Mouse (Mus musculus): Measurements from ENCODE around the gene Olfr25.

Olfr25 gene

GRCm38 (mm10) chr9:38328760-38329159 lies at the start of gene Olfr25:
Gene Olfr25, plus strand, starts transcription at chr9:38329060.
- DNase-seq (ENCODE audit: low read depth, low spot score), result no peak

DNA sequence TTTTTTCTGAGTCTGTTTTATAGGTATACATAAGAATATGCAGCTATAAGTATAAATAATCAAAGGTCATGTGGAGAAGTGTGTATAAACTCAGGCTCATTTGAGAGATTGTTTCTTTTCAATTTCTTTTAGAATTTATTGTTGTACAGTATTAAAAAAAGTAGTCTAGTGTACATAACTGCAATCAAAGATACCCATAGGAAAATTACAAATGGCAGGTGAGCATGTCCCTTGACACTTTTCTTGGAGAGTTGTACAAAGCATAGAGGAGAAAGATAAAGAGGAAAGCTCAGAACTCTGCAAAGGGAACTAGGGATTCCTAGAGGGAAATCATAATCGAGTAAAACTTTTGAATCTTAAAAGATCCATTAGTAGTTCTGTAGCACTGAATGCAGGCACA lies 38.1 kb upstream of the Olfr25 start, which contains the start of gene Olfr896-ps1:
Olfr896-ps1 (plus strand) TSS at position 301 of the 400 bp plus-strand sequence.
- no peak for DNase-seq (ENCODE audit: low read depth, low spot score)

DNA sequence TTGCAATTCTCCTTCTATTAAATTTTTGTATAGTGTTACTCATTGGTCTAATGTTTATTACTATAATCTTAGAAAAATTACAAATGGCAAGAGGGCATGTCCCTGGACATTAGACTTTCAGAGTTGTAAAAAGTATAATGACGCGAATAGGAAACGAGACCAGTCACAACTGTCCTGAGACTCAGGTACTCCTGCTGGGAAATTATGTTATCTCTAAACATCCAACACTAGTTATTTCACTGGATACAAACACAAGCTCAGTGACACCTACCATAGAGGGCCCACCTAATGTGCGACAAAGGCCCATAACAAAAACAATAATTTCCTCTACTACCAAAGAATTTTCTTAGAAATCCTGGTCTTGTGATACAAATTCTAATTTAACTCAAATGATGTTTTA lies 19.3 kb downstream of the Olfr25 start, which contains the start of gene Olfr898:
Olfr898 (plus strand) TSS at position 301 of the 400 bp plus-strand sequence.
- DNase-seq (ENCODE audit: low read depth, low spot score), result no peak

DNA sequence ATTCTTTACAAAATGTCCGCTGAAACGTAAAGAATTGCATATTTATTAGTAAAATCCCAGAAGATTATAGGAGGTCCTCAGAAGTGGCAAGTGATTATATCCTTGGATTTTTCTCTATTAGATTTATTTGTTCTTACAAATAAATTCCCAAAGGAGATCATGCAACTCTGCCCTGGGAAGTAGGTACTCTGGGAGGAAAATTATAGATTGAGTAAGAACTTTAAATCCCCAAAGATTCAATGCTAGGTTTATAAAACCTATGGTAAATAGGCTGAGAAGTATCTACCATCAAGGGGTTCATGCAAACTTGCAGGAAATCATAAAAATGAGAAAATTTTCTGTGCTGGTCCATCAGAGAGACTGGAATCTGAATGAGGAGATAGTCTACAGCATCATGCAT lies 37.7 kb downstream of the Olfr25 start, which contains the start of gene Olfr250:
Olfr250 (plus strand) TSS at position 301 of the 400 bp plus-strand sequence.
- no peak for DNase-seq (ENCODE audit: low read depth, low spot score)

GRCm38 (mm10) chr9:38376786-38377185 lies 47.9 kb downstream of the Olfr25 start, which contains the start of gene Olfr251:
Gene Olfr251, plus strand, starts transcription at chr9:38377086.
- no peak for DNase-seq (ENCODE audit: low read depth, low spot score)

Data from skeletal muscle tissue, adult 2 months (tissue).